Mouse (Mus musculus): Measurements from ENCODE around the gene Dhcr7.

DNA sequence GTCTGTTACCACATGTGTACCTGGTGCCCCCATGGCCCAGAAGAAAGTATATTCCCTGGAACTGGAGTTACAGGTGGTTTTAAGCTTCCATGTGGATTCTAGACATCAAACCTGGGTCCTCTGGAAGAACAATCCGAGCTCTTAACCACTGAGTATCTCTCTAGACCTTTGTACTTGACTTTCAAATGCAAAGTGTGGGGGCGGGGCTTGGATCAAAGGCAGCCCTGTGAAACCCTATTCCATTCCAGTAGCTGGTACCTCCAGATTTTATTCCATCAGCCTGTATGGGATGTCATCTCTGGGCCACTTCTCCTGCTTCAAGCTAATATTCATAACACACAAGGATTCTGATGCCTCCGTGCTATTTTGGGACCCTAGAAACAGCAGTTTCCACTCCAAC lies 46.8 kb upstream of the Dhcr7 start:
- TF ChIP-seq EP300 (IDR thresholded peaks at IDR 0.05; ENCODE audit: insufficient read depth, low read depth, low read length) (no peak), CTCF (IDR thresholded peaks at IDR 0.05) (no peak)

Measured in heart, adult 2 months (tissue).